Mouse (Mus musculus) left cerebral cortex, postnatal 25 days (tissue): Measurements from ENCODE around the gene Dgkg. TPM values are rescaled to one million over a fixed set of nuclear protein-coding genes. Genes with fewer than 3 reads are reported as not detected.

Source experiments
- DNase-seq, 2 experiments: peaks; one replicate each; pipeline ENCODE4 v3.0.0; 2022; ENCODE audit warnings: low spot score in 2 of 2, mixed read lengths in 1 of 2
- intact Hi-C: fragments of 180-260 bp; cut with DNase I; formaldehyde crosslinking; loops from one replicate; pipeline ENCODE4 v1.15.1; 2025
- total RNA-seq, 2 experiments: library from RNA; stranded (reverse); gene quantifications; 2 replicates each; pipeline ENCODE4 v1.2.3; 2021

Gene Dgkg
- total RNA-seq = 10 to 100 TPM; 47.4 to 54.7 TPM

GRCm38 (mm10) chr16:22656533-22657444, at the start of gene Dgkg:
Gene Dgkg, minus strand, starts transcription at chr16:22657221.
- peak; percentile 63 to 74 for DNase-seq
- intact Hi-C loops = no loop called here

- intact Hi-C loops = no loop called here
Measured at GRCm38 (mm10) chr16:22704946-22705345, 47.9 kb upstream of the Dgkg start.

GRCm38 (mm10) chr16:22704136-22704535, 47.1 kb upstream of the Dgkg start:
- intact Hi-C loops = no loop called here
- DNase-seq = no peak

More at GRCm38 (mm10) chr16:22704946-22705345, 47.9 kb upstream of the Dgkg start:
- DNase-seq = no peak

- no peak for DNase-seq
- intact Hi-C loops = no loop called here
Measured at GRCm38 (mm10) chr16:22698846-22699760, 42.1 kb upstream of the Dgkg start.

DNA sequence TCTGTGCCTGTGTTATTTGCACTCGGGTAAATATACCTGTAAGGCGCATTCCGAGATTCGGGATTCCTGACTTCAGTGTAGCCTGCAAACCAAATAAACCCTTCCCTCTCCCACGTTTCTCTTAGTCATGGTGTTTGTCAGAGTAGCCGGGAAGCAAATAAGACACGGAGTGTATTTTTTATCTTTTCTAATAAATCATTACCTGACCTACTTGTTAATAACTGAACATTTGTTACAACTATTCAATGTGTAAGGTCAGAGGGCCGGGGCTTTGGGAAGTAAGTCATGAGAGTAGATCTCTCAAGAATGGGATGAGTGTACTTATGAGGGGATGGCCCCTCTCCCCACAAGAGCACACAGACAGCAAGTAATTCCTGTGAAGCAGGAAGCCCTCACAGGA, 41.1 kb upstream of the Dgkg start:
- intact Hi-C loops = no loop called here

DNA sequence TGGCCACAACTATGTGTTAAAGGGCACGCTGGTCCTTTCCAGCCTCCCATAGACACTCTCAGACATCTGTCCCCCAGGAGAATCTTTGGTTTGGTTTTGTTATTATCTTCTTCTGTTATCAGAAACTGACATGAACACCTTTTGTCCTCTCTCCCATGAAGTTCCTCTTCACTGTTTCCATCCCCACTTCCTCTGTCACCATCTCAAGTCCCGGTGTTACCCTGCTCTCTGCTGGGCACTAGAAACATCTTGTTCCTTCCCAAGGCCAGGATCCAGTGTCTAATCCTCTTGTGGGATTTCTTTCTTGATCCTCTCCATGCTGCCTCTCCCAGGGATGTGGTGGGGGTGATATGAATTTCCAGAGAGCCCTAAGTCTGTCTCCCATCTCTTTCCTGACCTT, 32.6 kb upstream of the Dgkg start:
- DNase-seq = no peak
- intact Hi-C loops = no loop called here

More for the DNA sequence above, 41.1 kb upstream of the Dgkg start:
- no peak for DNase-seq

- DNase-seq = peak; percentile 36 to 63
Measured at GRCm38 (mm10) chr16:22687711-22688230, 30.8 kb upstream of the Dgkg start.

DNA sequence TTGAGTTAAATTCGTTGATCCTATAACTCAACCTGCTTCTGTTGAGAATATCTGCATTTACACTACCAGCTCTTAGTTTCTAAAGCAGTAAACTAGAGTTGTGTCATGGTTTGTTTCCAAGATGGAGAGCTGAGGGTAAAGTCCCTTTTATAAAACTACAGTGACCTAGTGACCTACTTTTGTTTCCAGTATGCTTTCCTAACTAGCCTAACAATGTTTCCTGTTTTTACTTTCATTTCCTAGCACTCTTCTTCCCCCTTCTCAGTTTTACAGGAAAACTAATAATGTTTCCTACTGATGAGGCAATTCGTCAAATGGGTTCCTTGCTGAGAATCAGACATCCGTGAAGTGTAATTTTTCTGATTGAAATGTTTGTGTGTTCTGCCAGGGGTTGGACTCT, 26.6 kb upstream of the Dgkg start:
- intact Hi-C loops = no loop called here
- no peak for DNase-seq

More at GRCm38 (mm10) chr16:22687711-22688230, 30.8 kb upstream of the Dgkg start:
- intact Hi-C loops = no loop called here

- intact Hi-C loops = no loop called here
Measured at GRCm38 (mm10) chr16:22682727-22683126, 25.7 kb upstream of the Dgkg start.

DNA sequence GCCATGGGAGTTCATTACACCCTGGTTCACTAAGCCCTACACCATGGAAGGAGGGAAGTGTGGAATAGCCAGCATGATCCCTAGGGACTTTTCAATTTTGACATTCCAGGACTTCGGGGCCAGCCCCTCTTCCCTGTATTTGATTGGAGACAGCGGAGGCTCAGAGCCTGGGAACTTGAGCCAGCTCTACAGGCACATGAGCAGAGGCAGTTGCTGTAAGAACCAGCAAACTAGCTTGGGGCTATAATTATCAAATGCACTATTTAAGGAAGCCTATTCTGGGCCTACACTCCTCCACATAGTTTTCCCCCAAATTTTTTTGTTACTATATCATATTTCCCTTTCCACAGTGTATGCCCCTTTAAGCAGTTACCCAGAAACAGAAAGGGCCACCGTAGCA, 22.6 kb upstream of the Dgkg start:
- DNase-seq = peak in 1 of 2 experiments; percentile 14
- intact Hi-C loops = no loop called here

More at GRCm38 (mm10) chr16:22682727-22683126, 25.7 kb upstream of the Dgkg start:
- no peak for DNase-seq

DNA sequence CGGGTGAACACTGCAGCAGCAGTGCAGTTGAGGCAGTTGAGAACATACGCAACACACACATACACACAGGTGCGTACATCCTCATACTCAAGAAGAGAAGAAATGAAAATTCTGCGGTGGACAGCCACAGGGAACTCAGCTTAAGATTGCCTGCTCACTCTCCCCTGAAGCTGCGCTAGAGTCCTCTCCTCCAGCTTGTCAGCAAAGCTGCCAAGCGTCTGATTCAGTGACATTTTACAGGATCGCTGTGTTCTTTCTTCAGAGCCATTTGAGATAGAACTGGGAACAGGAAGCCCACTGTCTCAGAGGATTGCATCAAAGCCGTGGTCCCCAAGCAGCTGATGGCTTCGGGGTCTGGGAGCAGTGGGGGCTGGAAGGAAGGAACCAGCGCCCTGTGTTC, 17.6 kb upstream of the Dgkg start:
- intact Hi-C loops = no loop called here
- peak in 1 of 2 experiments; percentile 43 for DNase-seq

- no peak for DNase-seq
- intact Hi-C loops = no loop called here
Measured at GRCm38 (mm10) chr16:22674164-22674563, 17.1 kb upstream of the Dgkg start.

- intact Hi-C loops = loop anchor here (5.0 kb wide), 1 partner anchor 123 kb away; no protein-coding TSS in a partner anchor
- no peak for DNase-seq
Measured at GRCm38 (mm10) chr16:22664033-22664432, 7.0 kb upstream of the Dgkg start.

DNA sequence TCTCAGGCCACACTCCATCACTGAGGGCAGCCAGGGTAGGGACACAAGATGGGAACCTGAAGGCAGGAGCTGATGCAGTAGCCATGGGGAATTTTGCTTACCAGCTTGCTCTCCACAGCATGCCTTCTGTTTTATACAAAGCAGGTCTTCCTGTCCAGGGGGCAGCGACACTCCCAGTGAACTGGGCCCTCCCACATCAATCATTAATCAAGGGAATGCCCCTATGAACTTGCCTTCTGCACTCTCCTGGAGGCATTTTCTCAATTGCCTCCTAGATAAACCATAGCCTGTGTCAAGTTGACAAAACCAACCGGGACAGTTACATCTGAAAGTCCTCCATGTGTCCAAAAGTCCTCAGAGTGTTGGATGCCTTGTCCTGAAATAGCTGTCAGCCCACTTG, 6.1 kb upstream of the Dgkg start:
- intact Hi-C loops = loop anchor here (5.0 kb wide), 1 partner anchor 124 kb away; no protein-coding TSS in a partner anchor
- DNase-seq = no peak

GRCm38 (mm10) chr16:22661076-22661475, 4.1 kb upstream of the Dgkg start:
- DNase-seq = peak; percentile 58 to 90
- intact Hi-C loops = loop anchor here (5.0 kb wide), 1 partner anchor 126 kb away; no protein-coding TSS in a partner anchor

GRCm38 (mm10) chr16:22657874-22658789, 1.1 kb upstream of the Dgkg start:
- no peak for DNase-seq
- intact Hi-C loops = no loop called here

- intact Hi-C loops = no loop called here
- no peak for DNase-seq
Measured at GRCm38 (mm10) chr16:22655812-22656211, 1.2 kb downstream of the Dgkg start.

DNA sequence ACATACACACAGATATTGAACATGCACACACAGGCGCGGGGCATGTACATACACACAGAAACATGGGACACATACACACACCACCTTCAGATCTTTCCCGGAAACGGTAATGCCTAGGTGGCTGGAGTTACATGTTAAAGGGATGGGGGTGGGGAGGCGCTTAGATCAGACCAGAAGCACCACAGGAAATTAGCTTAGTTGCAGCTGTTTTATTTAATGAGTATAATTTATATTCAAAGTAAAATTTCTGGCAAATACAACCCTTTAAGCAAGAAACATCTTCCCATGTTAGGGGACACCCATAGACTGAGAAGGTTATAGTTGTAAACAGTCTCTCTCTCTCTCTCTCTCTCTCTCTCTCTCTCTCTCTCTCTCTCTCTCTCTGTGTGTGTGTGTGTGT, 1.8 kb downstream of the Dgkg start:
- no peak for DNase-seq
- intact Hi-C loops = no loop called here

- DNase-seq = no peak
- intact Hi-C loops = no loop called here
Measured at GRCm38 (mm10) chr16:22654477-22654835, 2.6 kb downstream of the Dgkg start.
